Mouse (Mus musculus) limb, embryonic 15.5 days (tissue): ENCODE measurements at regions not wholly inside any gene's neighbourhood (a gene's known extent, or its start where the extent isn't known, plus 50 kb on each side); places are given as distances from the start of the nearest gene placed in this dataset.

ENCODE experiments used
- ATAC-seq: fragments of 200-750 bp; cut with Nextera tagmentation; 2 replicates; pipeline ENCODE4 v1.8.0; 2017; ENCODE audit warnings: low read depth, moderate TSS enrichment; ENCODE audit not compliant: insufficient number of reproducible peaks, low FRiP score, low TSS enrichment
- H3K27ac ChIP-seq: fragments of 300-500 bp; sonication (generic); 2 replicates; pipeline ENCODE4 v1.5.1; 2015; ENCODE audit warnings: moderate library complexity, mild to moderate bottlenecking, inconsistent platforms
- H3K27me3 ChIP-seq: fragments of 300-500 bp; sonication (generic); 2 replicates; pipeline ENCODE4 v1.6.1; 2015; ENCODE audit warnings: inconsistent platforms
- H3K36me3 ChIP-seq: fragments of 300-500 bp; sonication (generic); 2 replicates; pipeline ENCODE4 v1.6.1; 2015; ENCODE audit warnings: inconsistent platforms
- H3K4me1 ChIP-seq: fragments of 300-500 bp; sonication (generic); 2 replicates; pipeline ENCODE4 v1.6.1; 2015; ENCODE audit warnings: inconsistent platforms
- H3K4me2 ChIP-seq: fragments of 300-500 bp; sonication (generic); 2 replicates; pipeline ENCODE4 v1.6.1; 2015; ENCODE audit warnings: mild to moderate bottlenecking, inconsistent platforms
- H3K4me3 ChIP-seq: fragments of 300-500 bp; sonication (generic); 2 replicates; pipeline ENCODE4 v1.5.1; 2015; ENCODE audit warnings: mild to moderate bottlenecking, inconsistent platforms
- H3K9ac ChIP-seq: fragments of 300-500 bp; sonication (generic); 2 replicates; pipeline ENCODE4 v1.6.1; 2015; ENCODE audit warnings: inconsistent platforms
- H3K9me3 ChIP-seq: fragments of 300-500 bp; sonication (generic); 2 replicates; pipeline ENCODE4 v1.6.1; 2016; ENCODE audit warnings: inconsistent platforms
- WGBS: fragments of 180-500 bp; shearing (Covaris S2); methylation state at CpG from one replicate; pipeline ENCODE4 v1.1.7; 2015; 5-methylcytosine and 5-hydroxymethylcytosine counted together

DNA sequence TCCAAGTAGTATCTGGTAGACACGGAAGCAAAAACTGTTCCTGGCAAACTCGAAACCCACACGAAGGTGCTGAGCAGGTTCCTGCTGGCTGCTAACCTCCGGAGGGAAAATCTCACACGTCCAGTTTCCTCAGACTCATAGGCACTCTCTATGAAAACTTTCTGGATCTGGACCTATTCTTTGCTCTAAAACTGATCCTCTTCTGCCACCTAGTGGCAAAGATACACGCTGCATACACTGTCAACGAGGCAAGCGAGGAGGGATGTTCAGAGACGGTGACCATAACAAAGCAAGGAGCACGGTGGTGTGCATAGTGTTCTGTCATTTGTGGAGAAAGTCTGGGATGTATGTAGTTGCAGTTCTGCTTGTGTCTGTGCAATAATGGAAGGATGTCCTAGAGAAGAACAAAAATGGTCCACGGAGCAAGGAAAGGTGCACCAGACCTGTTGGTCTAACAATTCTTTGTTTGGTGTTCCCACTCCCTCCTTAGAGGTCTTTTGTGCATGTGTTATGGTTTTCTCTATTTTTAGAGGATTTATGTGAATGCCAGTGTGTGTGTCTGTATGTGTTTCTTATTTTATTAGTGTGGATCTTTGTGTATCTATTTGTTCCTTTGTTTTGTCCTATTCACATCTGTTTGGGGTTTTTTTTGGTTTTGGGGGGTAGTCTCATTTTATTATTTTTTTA is 57.0 kb upstream of the Siglech start:
- peak; percentile 65 for ATAC-seq
- Histone ChIP-seq H3K4me3 (no peak overlapping the region), H3K9ac (no peak overlapping the region), H3K4me2 (no peak overlapping the region), H3K27ac (no peak overlapping the region), H3K4me1 (no peaks in the 10 kb centered on the region), H3K9me3 (no peaks in the 10 kb centered on the region), H3K36me3 (no peaks in the 10 kb centered on the region), H3K27me3 (no peaks in the 10 kb centered on the region)
- 9% methylated on average over 11 of the region's 11 CpGs for WGBS
